Mouse (Mus musculus): ENCODE results near the gene Cacna2d1. TPM values are rescaled to one million over a fixed set of nuclear protein-coding genes. Genes with fewer than 3 reads are reported as not detected.

Gene Cacna2d1
- polyA plus RNA-seq, 2 experiments = 0.20 to 0.22 TPM

DNA sequence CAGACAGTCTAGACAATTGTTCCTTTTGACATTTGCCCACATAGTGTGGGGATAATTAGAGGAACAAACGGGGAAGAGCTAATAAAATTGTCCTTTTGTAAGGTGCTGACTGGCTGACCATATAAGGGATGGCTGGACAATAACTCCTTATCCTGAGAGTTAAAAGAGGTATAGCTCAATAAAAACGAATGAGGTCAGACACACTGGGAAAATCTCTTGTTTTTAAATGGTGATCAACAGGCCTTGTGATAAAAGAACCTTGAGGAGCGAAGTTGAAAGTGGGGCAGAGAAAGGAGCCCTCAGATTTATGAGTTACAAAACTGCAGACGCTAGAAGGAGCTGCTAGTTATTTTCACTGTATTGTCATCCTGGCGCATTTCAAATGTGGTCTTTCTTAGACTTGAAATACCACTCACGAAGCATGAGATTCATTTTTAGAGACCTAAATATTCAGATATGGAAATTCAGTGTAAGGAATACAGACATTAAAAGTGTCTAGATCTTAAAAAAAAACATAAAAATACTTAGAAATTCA, 6.8 kb downstream of the Cacna2d1 start:
- H3K4me3 ChIP-seq (ENCODE audit: insufficient read depth in 1 of 2, low read depth in 2 of 2, low read length in 2 of 2) = no peak overlapping the region
- WGBS (ENCODE audit: insufficient replicate concordance) = 39% methylated on average over 6 of the region's 6 CpGs
- no peak overlapping the region for H3K4me2 ChIP-seq (ENCODE audit: low read depth)
- no peak for TF ChIP-seq CTCF (IDR thresholded peaks at IDR 0.05; ENCODE audit: low read depth)
- no peak for TF ChIP-seq EP300 (IDR thresholded peaks at IDR 0.05; ENCODE audit: low read depth)
- H3K27ac ChIP-seq = no peak overlapping the region
- ATAC-seq (ENCODE audit: insufficient read depth) (no peak), DNase-seq (ENCODE audit: low read depth in 3 of 3, low spot score in 3 of 3) (no peak)
- H3K27me3 ChIP-seq (ENCODE audit: control insufficient read depth, insufficient read depth, low read length) = peaks cover 4% of the 10 kb centered on the region
- no peaks in the 10 kb centered on the region for H3K9me3 ChIP-seq (ENCODE audit: control insufficient read depth, low read length)
- H3K36me3 ChIP-seq (replicated peaks; ENCODE audit: control insufficient read depth, insufficient read depth, low read depth) = no peaks in the 10 kb centered on the region
- no peaks in the 10 kb centered on the region for H3K4me1 ChIP-seq (replicated peaks; ENCODE audit: control insufficient read depth in 2 of 2, insufficient read depth in 2 of 2, low read length in 1 of 2)
- H3K9ac ChIP-seq (replicated peaks) = no peak overlapping the region

DNA sequence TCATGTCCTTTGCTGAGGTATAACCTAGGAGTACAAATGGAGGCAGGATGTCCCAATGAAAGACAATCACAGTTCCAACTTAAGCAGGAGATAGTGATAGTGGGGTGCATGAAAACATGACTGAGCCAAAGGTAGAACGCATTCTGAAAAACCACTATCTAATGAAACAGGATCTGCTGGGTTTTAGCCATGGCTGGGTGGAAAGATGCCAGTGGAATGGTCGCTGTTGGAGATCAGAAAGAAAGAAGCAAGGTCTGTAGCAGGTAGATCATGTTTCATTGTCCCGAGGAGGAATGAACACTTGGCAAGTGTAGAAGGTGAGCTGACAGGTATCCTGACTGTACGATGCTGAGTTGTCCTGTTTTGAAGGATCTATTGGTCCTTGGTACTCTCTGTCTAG, 7.6 kb downstream of the Cacna2d1 start:
- Histone ChIP-seq H3K9me3 (ENCODE audit: control insufficient read depth, low read length) (no peaks in the 10 kb centered on the region), H3K4me1 (replicated peaks; ENCODE audit: control insufficient read depth in 2 of 2, insufficient read depth in 2 of 2, low read length in 1 of 2) (no peaks in the 10 kb centered on the region), H3K4me2 (ENCODE audit: low read depth) (no peak overlapping the region), H3K4me3 (ENCODE audit: insufficient read depth in 1 of 2, low read depth in 2 of 2, low read length in 2 of 2) (no peak overlapping the region), H3K27me3 (ENCODE audit: control insufficient read depth, insufficient read depth, low read length) (no peaks in the 10 kb centered on the region), H3K9ac (replicated peaks) (no peak overlapping the region), H3K36me3 (replicated peaks; ENCODE audit: control insufficient read depth, insufficient read depth, low read depth) (no peaks in the 10 kb centered on the region), H3K27ac (no peak overlapping the region)
- ATAC-seq (ENCODE audit: insufficient read depth) (no peak), DNase-seq (ENCODE audit: low read depth in 3 of 3, low spot score in 3 of 3) (no peak)
- TF ChIP-seq EP300 (IDR thresholded peaks at IDR 0.05; ENCODE audit: low read depth) = no peak
- TF ChIP-seq CTCF (IDR thresholded peaks at IDR 0.05; ENCODE audit: low read depth) = no peak
- WGBS (ENCODE audit: insufficient replicate concordance) = 53% methylated on average over 4 of the region's 4 CpGs

DNA sequence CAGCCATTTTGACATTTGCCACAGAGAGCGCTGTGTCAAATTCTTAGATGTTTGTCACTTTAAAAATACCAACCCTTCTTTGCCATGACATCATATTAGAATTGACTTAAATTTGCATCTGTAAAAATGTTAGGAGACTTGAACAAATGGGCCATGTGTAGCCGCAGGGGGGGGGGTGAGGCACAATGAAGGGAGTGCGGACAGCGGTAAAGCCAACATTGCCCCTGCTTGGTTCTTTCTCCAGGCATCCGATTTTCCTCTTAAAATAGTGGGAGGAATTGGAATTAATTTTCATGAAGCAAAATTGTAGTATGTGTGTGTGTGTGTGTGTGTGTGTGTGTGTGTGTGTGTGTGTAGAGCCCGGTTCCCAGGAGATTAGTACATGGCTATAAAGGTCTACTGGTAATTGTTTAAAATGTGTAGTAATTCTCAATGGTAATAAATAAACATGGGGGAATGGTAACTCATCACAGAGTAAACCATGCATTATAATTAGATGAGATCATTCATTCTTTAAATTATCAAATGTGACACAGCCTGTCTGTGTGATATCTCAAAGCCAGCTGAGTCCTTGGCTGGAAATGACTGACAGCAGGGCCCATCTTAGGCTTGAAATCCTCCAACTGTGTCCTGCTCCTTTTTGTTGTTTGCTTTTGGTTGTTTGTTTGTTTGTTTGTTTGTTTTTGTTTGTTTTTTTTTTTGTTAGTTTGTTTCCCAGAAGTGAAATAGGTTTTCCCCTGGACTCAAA, 14.0 kb downstream of the Cacna2d1 start:
- Histone ChIP-seq H3K36me3 (replicated peaks; ENCODE audit: control insufficient read depth, insufficient read depth, low read depth) (no peaks in the 10 kb centered on the region), H3K4me1 (replicated peaks; ENCODE audit: control insufficient read depth in 2 of 2, insufficient read depth in 2 of 2, low read length in 1 of 2) (no peaks in the 10 kb centered on the region), H3K4me2 (ENCODE audit: low read depth) (no peak overlapping the region), H3K9ac (replicated peaks) (no peak overlapping the region), H3K27ac (no peak overlapping the region), H3K27me3 (ENCODE audit: control insufficient read depth, insufficient read depth, low read length) (no peaks in the 10 kb centered on the region), H3K4me3 (ENCODE audit: insufficient read depth in 1 of 2, low read depth in 2 of 2, low read length in 2 of 2) (no peak overlapping the region), H3K9me3 (ENCODE audit: control insufficient read depth, low read length) (no peaks in the 10 kb centered on the region)
- no peak for ATAC-seq (ENCODE audit: insufficient read depth)
- no peak for TF ChIP-seq CTCF (IDR thresholded peaks at IDR 0.05; ENCODE audit: low read depth)
- TF ChIP-seq EP300 (IDR thresholded peaks at IDR 0.05; ENCODE audit: low read depth) = no peak
- DNase-seq (ENCODE audit: low read depth in 3 of 3, low spot score in 3 of 3) = no peak
- 79% methylated on average over 6 of the region's 6 CpGs for WGBS (ENCODE audit: insufficient replicate concordance)

DNA sequence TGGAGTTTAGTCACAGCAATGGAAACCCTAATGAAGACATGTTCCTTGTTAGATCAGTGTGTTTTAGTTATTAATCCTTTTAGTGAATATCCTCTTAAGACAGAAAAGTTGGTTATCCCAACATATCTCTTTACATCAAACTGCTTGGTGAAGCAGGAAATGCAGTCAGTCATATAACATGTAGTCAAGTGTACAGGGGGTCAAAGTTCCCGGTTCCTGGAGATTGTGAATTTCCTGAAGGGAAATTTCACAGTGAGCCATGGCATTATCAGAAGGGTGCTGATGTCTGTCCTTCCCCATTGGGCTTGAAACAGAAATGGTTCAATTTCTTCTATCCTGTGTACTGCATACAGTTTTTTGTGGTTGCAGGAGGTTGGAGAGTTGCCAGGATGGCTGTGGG, 25.3 kb downstream of the Cacna2d1 start:
- Histone ChIP-seq H3K4me1 (replicated peaks; ENCODE audit: control insufficient read depth in 2 of 2, insufficient read depth in 2 of 2, low read length in 1 of 2) (no peaks in the 10 kb centered on the region), H3K36me3 (replicated peaks; ENCODE audit: control insufficient read depth, insufficient read depth, low read depth) (no peaks in the 10 kb centered on the region), H3K27ac (no peak overlapping the region), H3K4me3 (ENCODE audit: insufficient read depth in 1 of 2, low read depth in 2 of 2, low read length in 2 of 2) (no peak overlapping the region), H3K9ac (replicated peaks) (no peak overlapping the region), H3K27me3 (ENCODE audit: control insufficient read depth, insufficient read depth, low read length) (no peaks in the 10 kb centered on the region), H3K9me3 (ENCODE audit: control insufficient read depth, low read length) (no peaks in the 10 kb centered on the region), H3K4me2 (ENCODE audit: low read depth) (no peak overlapping the region)
- 36% methylated on average over 1 of the region's 1 CpGs for WGBS (ENCODE audit: insufficient replicate concordance)
- DNase-seq (ENCODE audit: low read depth in 3 of 3, low spot score in 3 of 3) (no peak), ATAC-seq (ENCODE audit: insufficient read depth) (no peak)
- TF ChIP-seq EP300 (IDR thresholded peaks at IDR 0.05; ENCODE audit: low read depth) = no peak
- TF ChIP-seq CTCF (IDR thresholded peaks at IDR 0.05; ENCODE audit: low read depth) = no peak

DNA sequence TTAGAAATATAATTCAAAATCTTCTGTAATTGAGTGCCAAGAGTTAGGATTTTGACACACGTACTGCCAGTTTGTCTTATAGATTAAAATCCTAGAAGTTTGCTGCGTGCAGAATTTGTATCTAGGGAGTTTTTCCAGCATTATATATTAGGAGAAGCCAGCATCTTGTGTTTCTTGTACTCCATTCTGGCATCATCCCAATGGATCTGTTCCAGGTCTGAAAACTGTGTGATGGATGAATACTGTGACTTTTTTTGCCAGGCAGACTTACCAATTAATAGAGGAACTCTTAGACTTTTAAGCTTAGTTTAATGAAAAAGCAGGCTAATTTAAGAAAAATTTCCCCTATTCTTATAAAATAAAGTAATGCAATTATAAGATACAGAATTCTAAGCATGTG, 27.4 kb downstream of the Cacna2d1 start:
- no peak overlapping the region for H3K27ac ChIP-seq
- DNase-seq (ENCODE audit: low read depth in 3 of 3, low spot score in 3 of 3) (no peak), ATAC-seq (ENCODE audit: insufficient read depth) (no peak)
- H3K9me3 ChIP-seq (ENCODE audit: control insufficient read depth, low read length) = no peaks in the 10 kb centered on the region
- TF ChIP-seq CTCF (IDR thresholded peaks at IDR 0.05; ENCODE audit: low read depth) (no peak), EP300 (IDR thresholded peaks at IDR 0.05; ENCODE audit: low read depth) (no peak)
- H3K36me3 ChIP-seq (replicated peaks; ENCODE audit: control insufficient read depth, insufficient read depth, low read depth) = no peaks in the 10 kb centered on the region
- no peaks in the 10 kb centered on the region for H3K27me3 ChIP-seq (ENCODE audit: control insufficient read depth, insufficient read depth, low read length)
- WGBS (ENCODE audit: insufficient replicate concordance) = 61% methylated on average over 2 of the region's 2 CpGs
- no peak overlapping the region for H3K4me3 ChIP-seq (ENCODE audit: insufficient read depth in 1 of 2, low read depth in 2 of 2, low read length in 2 of 2)
- H3K9ac ChIP-seq (replicated peaks) = no peak overlapping the region
- no peaks in the 10 kb centered on the region for H3K4me1 ChIP-seq (replicated peaks; ENCODE audit: control insufficient read depth in 2 of 2, insufficient read depth in 2 of 2, low read length in 1 of 2)
- H3K4me2 ChIP-seq (ENCODE audit: low read depth) = no peak overlapping the region

Data from liver, embryonic 14.5 days (tissue).